In the genomic region with DNA sequence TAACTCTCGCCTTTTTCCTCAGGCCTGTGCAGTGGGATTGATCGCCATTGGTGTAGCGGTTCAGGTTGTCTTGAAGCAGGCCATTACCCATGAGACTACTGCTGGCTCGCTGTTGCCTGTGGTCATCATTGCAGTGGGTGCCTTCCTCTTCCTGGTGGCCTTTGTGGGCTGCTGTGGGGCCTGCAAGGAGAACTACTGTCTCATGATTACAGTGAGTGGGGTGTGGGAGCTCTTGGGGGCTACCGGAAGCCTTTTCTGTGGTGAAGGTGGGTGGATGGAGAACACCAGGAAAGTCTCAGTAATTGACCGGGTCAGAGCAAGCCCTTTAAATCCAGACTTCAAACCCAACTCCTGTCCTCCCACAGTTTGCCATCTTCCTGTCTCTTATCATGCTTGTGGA, we compare ENCODE assay signal across 10 mouse cellular contexts. TPM values are rescaled to one million over a fixed set of nuclear protein-coding genes. Genes with fewer than 3 reads are reported as not detected.
DNase-seq lines count a peak whose midpoint lies in the region; ATAC-seq and TF ChIP-seq lines count a peak whose summit lies in the region.
"Had no signal": no experiment of that assay in that cellular context is flagged by ENCODE, and none has a peak within 500 bp of the region (broad histone marks: within the 10 kb centered on the region; RNA-seq: fewer than 3 reads in every experiment).

No protein-coding gene starts in this region.

- H3K4me2 ChIP-seq in forebrain, embryonic 11.5 days (ENCODE audit: low read depth, low read length, severe bottlenecking) = no peak overlapping the region
- no peak overlapping the region for H3K4me2 ChIP-seq in forebrain, embryonic 15.5 days (replicated peaks)
- H3K4me2 ChIP-seq in lung, embryonic 14.5 days = peak overlapping the region; percentile 74
- peak overlapping the region; percentile 85 for H3K4me2 ChIP-seq in intestine, postnatal 0 days (replicated peaks; ENCODE audit: low read depth)
- H3K4me2 ChIP-seq in stomach, embryonic 14.5 days (replicated peaks; ENCODE audit: low read depth, low read length) = peak overlapping the region; percentile 68

- H3K9ac ChIP-seq in forebrain, embryonic 11.5 days (ENCODE audit: low read length) = no peak overlapping the region
- no peak overlapping the region for H3K9ac ChIP-seq in forebrain, embryonic 15.5 days (replicated peaks)
- no peak overlapping the region for H3K9ac ChIP-seq in lung, embryonic 14.5 days
- H3K9ac ChIP-seq in intestine, postnatal 0 days (ENCODE audit: low read depth, low read length) = no peak overlapping the region
- H3K9ac ChIP-seq in stomach, embryonic 14.5 days (replicated peaks; ENCODE audit: low read depth, low read length) = no peak overlapping the region

- no peaks in the 10 kb centered on the region for H3K36me3 ChIP-seq in forebrain, embryonic 11.5 days (ENCODE audit: control insufficient read depth, insufficient read depth, low read length)
- no peaks in the 10 kb centered on the region for H3K36me3 ChIP-seq in forebrain, embryonic 15.5 days
- peaks cover 36% of the 10 kb centered on the region for H3K36me3 ChIP-seq in lung, embryonic 14.5 days (ENCODE audit: insufficient read depth)
- H3K36me3 ChIP-seq in intestine, postnatal 0 days (ENCODE audit: control insufficient read depth, insufficient read depth) = peaks cover 41% of the 10 kb centered on the region
- H3K36me3 ChIP-seq in stomach, embryonic 14.5 days (ENCODE audit: control insufficient read depth, insufficient read depth, low read length) = peaks cover 23% of the 10 kb centered on the region; the same call in 1 of the 2 replicates

- WGBS in forebrain, embryonic 11.5 days = 89% methylated on average over 6 of the region's 6 CpGs
- WGBS in forebrain, embryonic 15.5 days = 93% methylated on average over 6 of the region's 6 CpGs
- 86% methylated on average over 6 of the region's 6 CpGs for WGBS in lung, embryonic 14.5 days
- WGBS in intestine, postnatal 0 days = 84% methylated on average over 6 of the region's 6 CpGs
- 87% methylated on average over 6 of the region's 6 CpGs for WGBS in stomach, embryonic 14.5 days

- DNase-seq in forebrain, embryonic 11.5 days (ENCODE audit: low spot score) = peak; percentile 51
- no peak for DNase-seq in lung, embryonic 14.5 days
- no peak for DNase-seq in lung, postnatal 25 days (ENCODE audit: low spot score)
- no peak for DNase-seq in left cerebral cortex, postnatal 10 days (ENCODE audit: extremely low spot score in 1 of 2, low spot score in 2 of 2)
- no peak for DNase-seq in frontal cortex, postnatal 36 days (ENCODE audit: low spot score in 2 of 2)
- DNase-seq: thymus, postnatal 36 days had no signal

- H3K4me3 ChIP-seq in forebrain, embryonic 11.5 days (ENCODE audit: low read depth, low read length) = no peak overlapping the region
- H3K4me3 ChIP-seq in forebrain, embryonic 15.5 days = no peak overlapping the region
- peak overlapping the region; percentile 86; the same call in 1 of the 2 replicates for H3K4me3 ChIP-seq in lung, embryonic 14.5 days (ENCODE audit: low read depth, low read length)
- H3K4me3 ChIP-seq in intestine, postnatal 0 days (ENCODE audit: low read depth, low read length) = peak overlapping the region; percentile 87; the same call in 1 of the 2 replicates
- H3K4me3 ChIP-seq in stomach, embryonic 14.5 days (ENCODE audit: low read depth, low read length) = peak overlapping the region; percentile 90; the same call in 1 of the 2 replicates

- H3K4me1 ChIP-seq in forebrain, embryonic 11.5 days (replicated peaks; ENCODE audit: control insufficient read depth, insufficient read depth, low read length) = peaks cover 3% of the 10 kb centered on the region; the same call in 1 of the 2 replicates
- peaks cover 16% of the 10 kb centered on the region for H3K4me1 ChIP-seq in forebrain, embryonic 15.5 days
- H3K4me1 ChIP-seq in lung, embryonic 14.5 days (ENCODE audit: insufficient read depth) = peaks cover 4% of the 10 kb centered on the region; the same call in 1 of the 2 replicates
- H3K4me1 ChIP-seq in intestine, postnatal 0 days (replicated peaks; ENCODE audit: control insufficient read depth, insufficient read depth, low read length) = no peaks in the 10 kb centered on the region
- peaks cover 8% of the 10 kb centered on the region for H3K4me1 ChIP-seq in stomach, embryonic 14.5 days (ENCODE audit: control insufficient read depth, insufficient read depth, low read length)

- no peak for ATAC-seq in forebrain, embryonic 11.5 days (replicated peaks; ENCODE audit: low FRiP score)
- ATAC-seq in forebrain, embryonic 15.5 days (replicated peaks) = no peak
- ATAC-seq in lung, embryonic 14.5 days (ENCODE audit: insufficient read depth) = no peak
- no peak for ATAC-seq in intestine, postnatal 0 days
- no peak for ATAC-seq in stomach, embryonic 14.5 days (ENCODE audit: insufficient number of reproducible peaks, insufficient read depth, low FRiP score, low read depth)
- ATAC-seq: activated CD4-positive, CD25-positive, alpha-beta regulatory T cell, adult 4 months had no signal

- intact Hi-C loops in left cerebral cortex, postnatal 10 days (cut with DNase I) = no loop called here

- no peaks in the 10 kb centered on the region for H3K27me3 ChIP-seq in forebrain, embryonic 11.5 days (ENCODE audit: control insufficient read depth, insufficient read depth, low read length)
- no peaks in the 10 kb centered on the region for H3K27me3 ChIP-seq in forebrain, embryonic 15.5 days
- H3K27me3 ChIP-seq in lung, embryonic 14.5 days (ENCODE audit: insufficient read depth, low read length) = no peaks in the 10 kb centered on the region
- H3K27me3 ChIP-seq in intestine, postnatal 0 days (replicated peaks; ENCODE audit: control insufficient read depth, insufficient read depth, low read length) = no peaks in the 10 kb centered on the region
- H3K27me3 ChIP-seq in stomach, embryonic 14.5 days (ENCODE audit: control insufficient read depth, insufficient read depth, low read length) = no peaks in the 10 kb centered on the region

- TF ChIP-seq CTCF in lung, embryonic 14.5 days (IDR thresholded peaks at IDR 0.05; ENCODE audit: low read depth) = no peak
- no peak for TF ChIP-seq CTCF in intestine, postnatal 0 days (IDR thresholded peaks at IDR 0.05; ENCODE audit: low read depth)

- H3K27ac ChIP-seq in forebrain, embryonic 11.5 days (ENCODE audit: low read depth, low read length) = no peak overlapping the region
- H3K27ac ChIP-seq in forebrain, embryonic 15.5 days (replicated peaks) = no peak overlapping the region
- H3K27ac ChIP-seq in lung, embryonic 14.5 days (ENCODE audit: low read depth) = no peak overlapping the region
- H3K27ac ChIP-seq in intestine, postnatal 0 days (ENCODE audit: low read depth, low read length) = no peak overlapping the region
- no peak overlapping the region for H3K27ac ChIP-seq in stomach, embryonic 14.5 days (ENCODE audit: low read length)

- no peaks in the 10 kb centered on the region for H3K9me3 ChIP-seq in forebrain, embryonic 11.5 days (ENCODE audit: control insufficient read depth, low read length)
- H3K9me3 ChIP-seq in forebrain, embryonic 15.5 days = no peaks in the 10 kb centered on the region
- H3K9me3 ChIP-seq in lung, embryonic 14.5 days (ENCODE audit: low read depth, low read length) = no peaks in the 10 kb centered on the region
- no peaks in the 10 kb centered on the region for H3K9me3 ChIP-seq in intestine, postnatal 0 days (ENCODE audit: control insufficient read depth)
- H3K9me3 ChIP-seq in stomach, embryonic 14.5 days (ENCODE audit: control insufficient read depth, low read depth, low read length) = no peaks in the 10 kb centered on the region

RNA-seq across cellular contexts. Expression of a gene that starts 10.6 kb away (rescaled TPM):
- 144 and 151 TPM in 2 replicates for polyA plus RNA-seq in forebrain, embryonic 11.5 days (2014; fragmentation: Nextera tagmentation; extraction: Ambion mirVana)
- 125 and 142 TPM in 2 replicates for polyA plus RNA-seq in forebrain, embryonic 15.5 days (2015; fragmentation: Nextera tagmentation; extraction: Ambion mirVana)
- 458 and 459 TPM in 2 replicates for polyA plus RNA-seq in lung, embryonic 14.5 days (2014; fragmentation: Nextera tagmentation; extraction: Ambion mirVana)
- polyA plus RNA-seq in intestine, postnatal 0 days (2015; fragmentation: Nextera tagmentation; extraction: Ambion mirVana) = 939 and 945 TPM in 2 replicates
- 663 and 664 TPM in 2 replicates for polyA plus RNA-seq in stomach, embryonic 14.5 days (2014; fragmentation: Nextera tagmentation; extraction: Ambion mirVana)
- 10 to 100 TPM; 63.0 to 66.0 TPM for total RNA-seq in left cerebral cortex, postnatal 10 days (2021)

RNA-seq across cellular contexts. Expression of a gene that starts 11.3 kb away (rescaled TPM):
- polyA plus RNA-seq in forebrain, embryonic 11.5 days (2014; fragmentation: Nextera tagmentation; extraction: Ambion mirVana) = 12.3 and 12.6 TPM in 2 replicates
- polyA plus RNA-seq in forebrain, embryonic 15.5 days (2015; fragmentation: Nextera tagmentation; extraction: Ambion mirVana) = 11.7 and 12.6 TPM in 2 replicates
- 10.5 and 12.5 TPM in 2 replicates for polyA plus RNA-seq in lung, embryonic 14.5 days (2014; fragmentation: Nextera tagmentation; extraction: Ambion mirVana)
- polyA plus RNA-seq in intestine, postnatal 0 days (2015; fragmentation: Nextera tagmentation; extraction: Ambion mirVana) = 12.4 and 13.0 TPM in 2 replicates
- 14.9 and 17.1 TPM in 2 replicates for polyA plus RNA-seq in stomach, embryonic 14.5 days (2014; fragmentation: Nextera tagmentation; extraction: Ambion mirVana)
- 1 to 10 TPM; 5.5 to 6.1 TPM for total RNA-seq in left cerebral cortex, postnatal 10 days (2021)

RNA-seq across cellular contexts. Expression of a gene that starts 12.4 kb away (rescaled TPM):
- 191 and 202 TPM in 2 replicates for polyA plus RNA-seq in forebrain, embryonic 11.5 days (2014; fragmentation: Nextera tagmentation; extraction: Ambion mirVana)
- 230 and 251 TPM in 2 replicates for polyA plus RNA-seq in forebrain, embryonic 15.5 days (2015; fragmentation: Nextera tagmentation; extraction: Ambion mirVana)
- 175 and 180 TPM in 2 replicates for polyA plus RNA-seq in lung, embryonic 14.5 days (2014; fragmentation: Nextera tagmentation; extraction: Ambion mirVana)
- polyA plus RNA-seq in intestine, postnatal 0 days (2015; fragmentation: Nextera tagmentation; extraction: Ambion mirVana) = 248 and 257 TPM in 2 replicates
- 222 and 236 TPM in 2 replicates for polyA plus RNA-seq in stomach, embryonic 14.5 days (2014; fragmentation: Nextera tagmentation; extraction: Ambion mirVana)
- total RNA-seq in left cerebral cortex, postnatal 10 days (2021) = 10 to 100 TPM; 84.3 to 85.3 TPM

RNA-seq across cellular contexts. Expression of a gene that starts 19.9 kb away (rescaled TPM):
- polyA plus RNA-seq in forebrain, embryonic 11.5 days (2014; fragmentation: Nextera tagmentation; extraction: Ambion mirVana) = 10.5 and 11.7 TPM in 2 replicates
- 7.5 and 8.7 TPM in 2 replicates for polyA plus RNA-seq in forebrain, embryonic 15.5 days (2015; fragmentation: Nextera tagmentation; extraction: Ambion mirVana)
- 3.5 and 4.5 TPM in 2 replicates for polyA plus RNA-seq in lung, embryonic 14.5 days (2014; fragmentation: Nextera tagmentation; extraction: Ambion mirVana)
- polyA plus RNA-seq in intestine, postnatal 0 days (2015; fragmentation: Nextera tagmentation; extraction: Ambion mirVana) = 0.99 and 1.6 TPM in 2 replicates
- polyA plus RNA-seq in stomach, embryonic 14.5 days (2014; fragmentation: Nextera tagmentation; extraction: Ambion mirVana) = 4.2 and 4.6 TPM in 2 replicates
- total RNA-seq in left cerebral cortex, postnatal 10 days (2021) = 10 to 100 TPM; 13.2 to 16.2 TPM

RNA-seq across cellular contexts. Expression of a gene that starts 22.2 kb away (rescaled TPM):
- polyA plus RNA-seq in forebrain, embryonic 11.5 days (2014; fragmentation: Nextera tagmentation; extraction: Ambion mirVana) = 0.65 and 0.69 TPM in 2 replicates
- polyA plus RNA-seq in forebrain, embryonic 15.5 days (2015; fragmentation: Nextera tagmentation; extraction: Ambion mirVana) = 2.1 TPM in 2 replicates
- polyA plus RNA-seq in lung, embryonic 14.5 days (2014; fragmentation: Nextera tagmentation; extraction: Ambion mirVana) = 1.5 and 2.1 TPM in 2 replicates
- 3.1 and 3.6 TPM in 2 replicates for polyA plus RNA-seq in intestine, postnatal 0 days (2015; fragmentation: Nextera tagmentation; extraction: Ambion mirVana)
- 2.6 and 4.4 TPM in 2 replicates for polyA plus RNA-seq in stomach, embryonic 14.5 days (2014; fragmentation: Nextera tagmentation; extraction: Ambion mirVana)
- total RNA-seq in left cerebral cortex, postnatal 10 days (2021) = 10 to 100 TPM; 14.2 to 14.9 TPM

Comparison
In these comparisons a context has a peak if more than half of its experiments do, and no peak if none do; other contexts are left out.
1. H3K4me2 ChIP-seq: peak in lung, embryonic 14.5 days (single experiment), intestine, postnatal 0 days (single experiment) and stomach, embryonic 14.5 days (single experiment); none in forebrain, embryonic 11.5 days (single experiment) and forebrain, embryonic 15.5 days (single experiment).
2. H3K4me3 ChIP-seq: peak in lung, embryonic 14.5 days (single experiment), intestine, postnatal 0 days (single experiment) and stomach, embryonic 14.5 days (single experiment); none in forebrain, embryonic 11.5 days (single experiment) and forebrain, embryonic 15.5 days (single experiment).